Mouse (Mus musculus) CH12.LX (cell line): ENCODE measurements around the gene Chid1.
A peak's percentile ranks its signal among the peaks of the same experiment; 100 is the strongest.

ENCODE experiments used
- CTCF ChIP-seq, 2 experiments: IDR thresholded peaks in 1 of 2; conservative IDR thresholded peaks in 1 of 2; 2 replicates each; pipeline ENCODE4 v1.5.1; 2011 to 2012; ENCODE audit warnings: low read depth in 2 of 2, low read length in 2 of 2, improper control_type of control experiment in 1 of 2, inconsistent platforms in 1 of 2, mild to moderate bottlenecking in 1 of 2, moderate library complexity in 1 of 2
- E2F4 ChIP-seq: IDR thresholded peaks from 2 replicates; pipeline ENCODE4 v1.6.1; 2011; ENCODE audit warnings: low read depth, low read length, improper control_type of control experiment; ENCODE audit not compliant: insufficient replicate concordance
- JUND ChIP-seq: conservative IDR thresholded peaks from 2 replicates; pipeline ENCODE4 v1.6.1; 2011; ENCODE audit warnings: low read depth, low read length, improper control_type of control experiment
- MYC ChIP-seq: IDR thresholded peaks from 2 replicates; pipeline ENCODE4 v1.6.1; 2011; ENCODE audit warnings: low read depth, mild to moderate bottlenecking, improper control_type of control experiment, low read length
- NELFE ChIP-seq: IDR thresholded peaks from 2 replicates; pipeline ENCODE4 v1.6.1; 2011; ENCODE audit warnings: low read depth, low read length, improper control_type of control experiment
- POLR2A ChIP-seq: IDR thresholded peaks from 2 replicates; pipeline ENCODE4 v1.6.1; 2011; ENCODE audit warnings: low read depth, mild to moderate bottlenecking, improper control_type of control experiment, low read length

DNA sequence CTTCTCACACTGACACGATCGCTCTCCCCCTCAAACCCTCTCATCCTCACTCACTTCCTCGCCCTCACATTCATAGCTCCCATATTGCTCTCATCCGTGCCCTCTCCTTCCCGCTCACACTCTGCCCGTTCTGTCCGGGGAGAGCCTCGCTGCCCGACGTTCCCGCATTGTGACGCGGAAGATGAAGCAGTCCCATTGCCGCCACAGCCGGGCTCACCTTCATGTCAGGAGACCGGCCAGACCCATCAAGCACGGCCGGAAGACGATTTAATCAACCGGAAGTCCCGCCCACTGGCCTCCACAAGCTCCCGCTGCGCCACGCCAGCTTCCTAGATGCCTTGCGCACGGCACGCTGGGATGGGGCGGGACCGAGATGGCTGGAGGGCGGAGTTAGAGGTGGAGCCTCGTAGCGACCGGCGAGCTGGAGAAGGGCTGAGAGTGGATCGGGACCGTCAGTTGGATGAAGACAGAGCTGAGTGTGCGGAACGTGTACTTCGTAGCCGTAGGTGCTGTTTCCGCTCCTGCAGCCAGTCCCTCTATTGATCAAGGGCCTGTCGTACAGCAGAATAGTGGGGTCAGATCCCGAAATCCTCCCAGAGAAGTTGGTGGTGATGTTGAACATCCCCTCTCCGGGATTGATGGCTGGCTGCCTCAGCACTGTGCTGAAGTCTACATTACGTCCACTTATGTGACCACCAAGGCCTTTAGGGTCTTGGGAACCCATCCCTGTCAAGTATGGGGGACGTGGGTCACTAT is at the start of gene Chid1:
- TF ChIP-seq MYC (no peak; the same call in 1 of the 2 replicates), POLR2A (peak; percentile 91), E2F4 (no peak), NELFE (peak; percentile 87), CTCF (conservative IDR thresholded peaks at IDR 0.05 in 1 of 2, IDR thresholded peaks at IDR 0.05 in 1 of 2; ENCODE audit: low read depth in 2 of 2, low read length in 2 of 2) (no peak), JUND (no peak)
